Mouse (Mus musculus) heart, adult 2 months (tissue): Measurements from ENCODE around the gene Gpatch2.

ENCODE experiments used
- CTCF ChIP-seq: fragments of 200-600 bp; IDR thresholded peaks from 2 replicates; pipeline ENCODE4 v1.8.1; 2022; ENCODE audit warnings: antibody characterized with exemption, mild to moderate bottlenecking, moderate library complexity
- EP300 ChIP-seq: fragments of 200-500 bp; IDR thresholded peaks from 2 replicates; pipeline ENCODE4 v1.6.1; 2011; ENCODE audit warnings: low read depth, low read length, control low read depth; ENCODE audit not compliant: insufficient read depth
- POLR2A ChIP-seq: fragments of 200-500 bp; IDR thresholded peaks from 2 replicates; pipeline ENCODE4 v1.6.1; 2011; ENCODE audit warnings: mild to moderate bottlenecking, low read depth, low read length, control low read depth; ENCODE audit not compliant: insufficient read depth

- no peak for TF ChIP-seq EP300
- TF ChIP-seq POLR2A: no peak
- no peak for TF ChIP-seq CTCF
These were observed 144.9 kb downstream of the Gpatch2 start for GRCm38 (mm10) chr1:187360240-187360639.
